Mouse (Mus musculus) MEL (cell line): ENCODE measurements around the gene Scg5.

Source experiments
- CTCF ChIP-seq, 3 experiments: IDR thresholded peaks in 2 of 3; conservative IDR thresholded peaks in 1 of 3; 2 replicates each; pipeline ENCODE4 v1.5.1; 2011 to 2012; ENCODE audit warnings: low read length in 3 of 3, low read depth in 2 of 3, mild to moderate bottlenecking in 2 of 3, improper control_type of control experiment in 1 of 3, inconsistent platforms in 1 of 3, mixed read lengths in 1 of 3, moderate library complexity in 1 of 3; ENCODE audit not compliant: control insufficient read depth in 1 of 3, insufficient read depth in 1 of 3, poor library complexity in 1 of 3, severe bottlenecking in 1 of 3
- ELF1 ChIP-seq: IDR thresholded peaks from 2 replicates; pipeline ENCODE4 v1.6.1; 2014; ENCODE audit warnings: low read depth, mild to moderate bottlenecking, inconsistent platforms, low read length, improper control_type of control experiment, moderate library complexity
- EP300 ChIP-seq, 2 experiments: IDR thresholded peaks; 2 replicates each; pipeline ENCODE4 v1.6.1; 2011; ENCODE audit warnings: improper control_type of control experiment in 2 of 2, low read length in 2 of 2, low read depth in 1 of 2, mild to moderate bottlenecking in 1 of 2
- JUND ChIP-seq: IDR thresholded peaks from 2 replicates; pipeline ENCODE4 v1.6.1; 2011; ENCODE audit warnings: low read depth, mild to moderate bottlenecking, improper control_type of control experiment, low read length
- NELFE ChIP-seq: IDR thresholded peaks from 2 replicates; pipeline ENCODE4 v1.6.1; 2011; ENCODE audit warnings: low read depth, low read length, improper control_type of control experiment
- POLR2A ChIP-seq, 2 experiments: IDR thresholded peaks; 2 replicates each; pipeline ENCODE4 v1.6.1; 2011 to 2012; ENCODE audit warnings: low read length in 2 of 2, mild to moderate bottlenecking in 2 of 2, control low read depth in 1 of 2, improper control_type of control experiment in 1 of 2, low read depth in 1 of 2, moderate library complexity in 1 of 2; ENCODE audit not compliant: control insufficient read depth in 1 of 2, insufficient read depth in 1 of 2, poor library complexity in 1 of 2
- POLR2AphosphoS2 ChIP-seq: IDR thresholded peaks from 2 replicates; pipeline ENCODE4 v1.6.1; 2011; ENCODE audit warnings: low read length, improper control_type of control experiment
- RAD21 ChIP-seq: IDR thresholded peaks from 2 replicates; pipeline ENCODE4 v1.6.1; 2011; ENCODE audit warnings: mild to moderate bottlenecking, low read depth, low read length, improper control_type of control experiment
- TBP ChIP-seq: IDR thresholded peaks from 2 replicates; pipeline ENCODE4 v1.8.0; 2011; ENCODE audit warnings: low read depth, low read length, improper control_type of control experiment
- TCF12 ChIP-seq: IDR thresholded peaks from 2 replicates; pipeline ENCODE4 v1.6.1; 2014; ENCODE audit warnings: low read depth, mild to moderate bottlenecking, inconsistent platforms, low read length, improper control_type of control experiment, moderate library complexity
- USF1 ChIP-seq: IDR thresholded peaks from 2 replicates; pipeline ENCODE4 v1.6.1; 2014; ENCODE audit warnings: low read depth, mild to moderate bottlenecking, inconsistent platforms, low read length, improper control_type of control experiment, moderate library complexity

DNA sequence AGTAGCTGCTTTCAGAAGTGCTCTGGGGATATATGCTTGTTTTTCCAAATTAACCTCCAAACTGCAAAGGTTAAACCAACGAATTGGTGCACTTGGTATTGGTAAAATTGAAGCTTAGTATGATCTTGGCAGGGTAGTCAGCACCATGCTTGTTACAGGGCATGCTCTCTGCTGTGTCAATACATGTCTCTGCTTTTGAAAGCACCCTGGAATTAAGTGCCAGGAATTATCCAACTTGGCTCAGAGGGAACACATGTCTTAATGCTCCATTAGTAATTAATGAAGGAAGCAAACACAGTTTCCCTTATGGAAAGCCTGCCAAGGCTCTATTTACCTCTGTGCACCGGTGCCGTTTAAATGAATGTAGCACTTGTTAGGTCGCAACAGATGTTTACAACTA, 33.7 kb downstream of the Scg5 start:
- TF ChIP-seq EP300 (IDR thresholded peaks at IDR 0.05; ENCODE audit: low read depth in 1 of 2, low read length in 2 of 2): no peak
- no peak for TF ChIP-seq CTCF (IDR thresholded peaks at IDR 0.05 in 2 of 3, conservative IDR thresholded peaks at IDR 0.05 in 1 of 3; ENCODE audit: control insufficient read depth in 1 of 3, insufficient read depth in 1 of 3, low read depth in 2 of 3, low read length in 3 of 3, poor library complexity in 1 of 3, severe bottlenecking in 1 of 3)
- TF ChIP-seq POLR2AphosphoS2: no peak
- no peak for TF ChIP-seq POLR2A (IDR thresholded peaks at IDR 0.05; ENCODE audit: control insufficient read depth in 1 of 2, insufficient read depth in 1 of 2, low read depth in 1 of 2, low read length in 2 of 2, poor library complexity in 1 of 2)
- TF ChIP-seq RAD21: no peak
- no peak for TF ChIP-seq NELFE
- no peak for TF ChIP-seq JUND
- no peak for TF ChIP-seq ELF1
- no peak for TF ChIP-seq TBP
- no peak for TF ChIP-seq TCF12
- no peak for TF ChIP-seq USF1
